Mouse (Mus musculus) 3134 (cell line): ENCODE measurements around the gene Hmgn5.

Experiments
- DNase-seq: peaks from one replicate; pipeline ENCODE4 v3.0.0-alpha.2; 2011; ENCODE audit warnings: low spot score; ENCODE audit not compliant: insufficient read length; ENCODE audit errors: extremely low read depth

Hmgn5 gene

GRCm38 (mm10) chrX:109013283-109013682 is at the start of gene Hmgn5:
Gene Hmgn5 (minus strand): TSS chrX:109013404.
- DNase-seq: peak; percentile 97

GRCm38 (mm10) chrX:109047773-109048172 is 34.6 kb upstream of the Hmgn5 start:
- no peak for DNase-seq

GRCm38 (mm10) chrX:109026224-109026623 is 13.0 kb upstream of the Hmgn5 start:
- no peak for DNase-seq

GRCm38 (mm10) chrX:109020858-109021257 is 7.7 kb upstream of the Hmgn5 start:
- no peak for DNase-seq

- peak; percentile 5 for DNase-seq
Measured at GRCm38 (mm10) chrX:109014166-109014565, 962 bp upstream of the Hmgn5 start.

- no peak for DNase-seq
Measured at GRCm38 (mm10) chrX:109013686-109014085, 482 bp upstream of the Hmgn5 start.

- peak; percentile 49 for DNase-seq
Measured at GRCm38 (mm10) chrX:109012371-109013031, 703 bp downstream of the Hmgn5 start.

GRCm38 (mm10) chrX:109011611-109012185 is 1.5 kb downstream of the Hmgn5 start:
- DNase-seq: peak; percentile 15

GRCm38 (mm10) chrX:109001277-109001676 is 11.9 kb downstream of the Hmgn5 start:
- DNase-seq: no peak
